9 mouse cellular contexts compared by ENCODE assay signal in genomic region chr2:142731778-142732092, GRCm38 (mm10).
DNase-seq lines count a peak whose midpoint lies in the region; ATAC-seq and TF ChIP-seq lines count a peak whose summit lies in the region.
"Had no signal": no experiment of that assay in that cellular context is flagged by ENCODE, and none has a peak within 500 bp of the region (broad histone marks: within the 10 kb centered on the region; RNA-seq: fewer than 3 reads in every experiment).

No protein-coding gene starts in this region.

- H3K27ac ChIP-seq in left cerebral cortex, adult 2 months = peak overlapping the region; percentile 80
- H3K27ac ChIP-seq in liver, embryonic 12.5 days = no peak overlapping the region

- H3K27me3 ChIP-seq in liver, embryonic 12.5 days (replicated peaks) = no peaks in the 10 kb centered on the region

- TF ChIP-seq CTCF in left cerebral cortex, adult 2 months (IDR thresholded peaks at IDR 0.05) = no peak

- ATAC-seq in liver, embryonic 12.5 days = no peak

- no peak overlapping the region for H3K4me2 ChIP-seq in liver, embryonic 12.5 days

- H3K9me3 ChIP-seq in liver, embryonic 12.5 days (replicated peaks) = no peaks in the 10 kb centered on the region

- no peak overlapping the region for H3K4me3 ChIP-seq in left cerebral cortex, adult 2 months
- no peak overlapping the region for H3K4me3 ChIP-seq in liver, embryonic 12.5 days
- H3K4me3 ChIP-seq: myocyte had no signal

- no peaks in the 10 kb centered on the region for H3K36me3 ChIP-seq in liver, embryonic 12.5 days

- WGBS in liver, embryonic 12.5 days (ENCODE audit: insufficient replicate concordance) = 48% methylated on average over 1 of the region's 1 CpGs

- DNase-seq in kidney, adult 9 months = peak; percentile 5
- no peak for DNase-seq in kidney, postnatal 14 days
- DNase-seq in cerebellum, postnatal 10 days = peak; percentile 92 to 96
- peak; percentile 43 for DNase-seq in heart, adult 8-10 months (ENCODE audit: low spot score)
- peak; percentile 77 for DNase-seq in left cerebral cortex, adult 2 months (ENCODE audit: extremely low spot score in 1 of 2, low spot score in 2 of 2)
- peak; percentile 87 for DNase-seq in right cerebral cortex, adult 18-20 months
- no peak for DNase-seq in B cell, adult 2 months

- no peaks in the 10 kb centered on the region for H3K4me1 ChIP-seq in liver, embryonic 12.5 days

- H3K9ac ChIP-seq in liver, embryonic 12.5 days = no peak overlapping the region

- intact Hi-C loops in left cerebral cortex, adult 2 months (cut with DNase I) = loop anchor here (2.0 to 5.0 kb wide), 2 partner anchors 85 to 219 kb away; no protein-coding TSS in a partner anchor

Comparison
In these comparisons a context has a peak if more than half of its experiments do, and no peak if none do; other contexts are left out.
1. DNase-seq: peak in kidney, adult 9 months (single experiment), cerebellum, postnatal 10 days (2 of 2), heart, adult 8-10 months (single experiment), left cerebral cortex, adult 2 months (2 of 2) and right cerebral cortex, adult 18-20 months (single experiment); none in kidney, postnatal 14 days (single experiment) and B cell, adult 2 months (0 of 2).